Mouse (Mus musculus) adrenal gland, adult (tissue): ENCODE results near the gene Tubb5.

Experiments
- DNase-seq, 2 experiments: peaks; one replicate each; pipeline ENCODE4 v3.0.0; 2022 to 2023; ENCODE audit warnings: low spot score in 1 of 2; ENCODE audit not compliant: inconsistent age in 2 of 2

Gene Tubb5

GRCm38 (mm10) chr17:35832400-35833238 is 5.5 kb downstream of the Tubb5 start:
- peak in 1 of 2 experiments; percentile 12 for DNase-seq

DNA sequence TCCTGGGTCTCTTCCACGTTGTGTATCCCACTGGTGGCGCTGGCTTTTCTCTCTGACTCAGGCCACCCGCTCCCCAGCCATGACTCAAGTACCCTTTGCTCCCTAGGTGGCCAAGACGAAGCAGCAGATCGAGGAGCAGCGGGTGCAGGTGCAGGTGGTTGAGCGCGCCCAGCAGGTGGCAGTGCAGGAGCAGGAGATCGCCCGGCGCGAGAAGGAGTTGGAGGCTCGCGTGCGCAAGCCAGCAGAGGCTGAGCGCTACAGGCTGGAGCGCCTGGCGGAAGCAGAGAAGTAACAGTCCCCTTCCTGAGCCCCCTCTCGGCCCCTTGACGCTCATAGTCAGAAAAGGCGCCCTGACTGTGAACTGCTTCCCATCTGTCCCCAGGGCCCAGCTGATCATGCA is 8.4 kb downstream of the Tubb5 start:
- DNase-seq = peak; percentile 89 to 95

DNA sequence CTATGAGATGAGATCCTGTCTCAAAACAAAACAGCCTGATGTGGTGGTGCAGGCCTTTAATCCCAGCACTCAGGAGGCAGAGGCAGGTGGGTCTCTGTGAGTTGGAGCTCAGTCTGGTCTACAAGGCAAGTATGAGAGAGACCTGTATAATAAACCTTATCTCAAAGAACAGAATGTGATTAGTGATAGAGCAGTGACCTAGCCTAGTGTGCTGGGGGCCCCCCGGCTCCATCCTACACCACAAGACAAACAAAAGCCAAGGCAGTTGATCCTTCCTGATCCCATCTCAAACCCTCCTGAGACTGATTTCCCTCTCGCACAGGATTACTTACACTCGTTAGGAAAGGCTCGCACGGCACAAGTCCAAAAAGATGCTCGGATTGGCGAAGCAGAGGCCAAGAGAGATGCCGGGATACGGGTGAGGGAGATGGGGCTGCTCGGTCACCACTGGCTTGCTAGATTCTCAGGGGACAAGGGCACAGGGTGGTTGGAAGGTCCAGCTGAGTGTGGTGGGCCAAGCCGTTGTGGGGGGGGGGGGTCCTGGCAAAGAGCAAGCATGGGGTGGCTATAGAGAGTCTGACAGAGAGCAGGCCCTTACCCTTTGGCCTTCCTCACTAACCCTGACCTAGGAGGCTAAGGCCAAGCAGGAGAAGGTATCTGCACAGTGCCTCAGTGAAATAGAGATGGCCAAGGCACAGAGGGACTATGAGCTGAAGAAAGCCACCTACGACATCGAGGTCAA is 12.8 kb downstream of the Tubb5 start:
- no peak for DNase-seq

DNA sequence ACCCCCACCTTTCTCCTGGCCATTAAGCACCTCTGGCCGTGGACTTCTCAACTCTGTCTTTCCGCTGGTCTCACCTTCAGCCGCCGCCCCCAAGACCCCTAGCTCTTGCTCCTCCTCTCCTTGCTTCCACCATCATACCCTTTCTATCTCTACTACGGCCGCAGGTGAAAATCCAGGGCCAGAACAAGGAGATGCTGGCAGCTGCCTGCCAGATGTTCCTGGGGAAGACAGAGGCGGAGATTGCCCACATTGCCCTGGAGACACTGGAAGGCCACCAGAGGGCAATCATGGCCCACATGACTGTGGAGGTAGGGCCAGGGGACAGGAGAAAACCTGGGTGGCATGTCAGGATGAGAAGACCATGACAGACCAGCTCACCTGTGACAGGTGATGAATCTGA is 13.7 kb downstream of the Tubb5 start:
- DNase-seq = peak; percentile 50 to 75

- DNase-seq = peak; percentile 91 to 95
These were observed 14.9 kb downstream of the Tubb5 start, which contains the start of gene Flot1 for GRCm38 (mm10) chr17:35822964-35823937. Gene Flot1, plus strand, starts transcription at chr17:35823230.

GRCm38 (mm10) chr17:35822564-35822963 is 15.5 kb downstream of the Tubb5 start:
- peak in 1 of 2 experiments; percentile 47 for DNase-seq

DNA sequence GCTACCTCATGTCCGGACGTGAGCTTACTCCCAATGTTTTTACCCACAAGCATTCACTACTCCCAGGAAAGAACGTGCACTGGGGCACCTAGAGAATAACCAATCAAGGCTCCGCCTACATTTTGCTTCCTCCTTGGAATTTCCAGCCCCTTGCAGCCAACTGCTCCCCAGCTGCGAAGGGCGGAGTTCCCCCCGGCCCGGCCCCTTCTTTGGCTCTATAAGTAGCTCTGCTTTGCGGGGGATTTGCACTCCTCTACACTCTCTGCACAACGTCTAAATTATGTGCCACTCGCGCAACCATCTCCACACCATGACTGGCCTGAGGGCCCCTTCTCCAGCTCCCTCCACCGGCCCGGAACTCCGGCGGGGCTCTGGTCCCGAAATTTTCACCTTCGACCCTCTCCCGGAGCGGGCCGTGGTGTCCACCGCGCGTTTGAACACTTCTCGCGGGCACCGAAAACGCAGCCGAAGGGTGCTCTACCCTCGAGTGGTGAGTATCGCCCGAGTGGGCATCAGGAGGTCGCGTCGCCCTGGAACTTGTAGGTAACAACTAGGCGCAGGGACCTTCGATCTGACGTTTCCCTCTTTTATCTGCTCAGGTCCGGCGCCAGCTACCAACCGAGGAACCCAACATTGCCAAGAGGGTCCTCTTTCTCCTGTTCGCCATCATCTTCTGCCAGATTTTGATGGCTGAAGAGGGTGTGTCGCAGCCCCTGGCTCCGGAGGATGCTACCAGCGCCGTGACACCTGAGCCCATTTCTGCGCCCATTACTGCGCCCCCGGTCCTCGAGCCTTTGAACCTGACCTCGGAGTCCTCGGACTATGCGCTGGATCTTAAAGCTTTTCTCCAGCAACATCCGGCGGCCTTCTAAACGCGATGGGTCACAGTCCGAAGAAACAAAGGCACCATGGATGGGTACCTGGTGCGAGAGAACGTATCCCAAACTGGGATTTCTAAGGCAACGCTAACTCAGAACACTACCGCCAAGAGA is 16.4 kb downstream of the Tubb5 start, which contains the start of gene Ier3:
Gene Ier3 (plus strand): TSS at position 246 of the 992 bp plus-strand sequence.
- peak; percentile 92 to 97 for DNase-seq

DNA sequence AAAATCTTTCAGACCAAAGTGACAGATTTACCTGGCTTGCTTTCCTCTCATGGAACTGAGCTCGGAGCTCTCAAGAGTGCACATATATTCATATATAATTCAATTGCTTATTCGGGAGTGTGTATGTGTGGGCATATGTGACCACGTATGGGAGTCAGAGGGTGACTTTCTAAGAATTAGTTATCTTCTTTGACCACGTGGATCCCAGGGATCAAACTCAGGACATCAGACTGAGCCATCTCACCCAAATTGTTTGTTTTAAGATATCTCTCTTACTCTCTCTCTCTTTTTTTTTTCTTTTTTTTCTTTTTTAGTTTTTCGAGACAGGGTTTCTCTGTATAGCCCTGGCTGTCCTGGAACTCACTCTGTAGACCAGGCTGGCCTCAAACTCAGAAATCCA is 18.0 kb downstream of the Tubb5 start:
- no peak for DNase-seq

GRCm38 (mm10) chr17:35817226-35817625 is 20.9 kb downstream of the Tubb5 start:
- no peak for DNase-seq

GRCm38 (mm10) chr17:35816686-35817085 is 21.4 kb downstream of the Tubb5 start:
- DNase-seq = no peak

DNA sequence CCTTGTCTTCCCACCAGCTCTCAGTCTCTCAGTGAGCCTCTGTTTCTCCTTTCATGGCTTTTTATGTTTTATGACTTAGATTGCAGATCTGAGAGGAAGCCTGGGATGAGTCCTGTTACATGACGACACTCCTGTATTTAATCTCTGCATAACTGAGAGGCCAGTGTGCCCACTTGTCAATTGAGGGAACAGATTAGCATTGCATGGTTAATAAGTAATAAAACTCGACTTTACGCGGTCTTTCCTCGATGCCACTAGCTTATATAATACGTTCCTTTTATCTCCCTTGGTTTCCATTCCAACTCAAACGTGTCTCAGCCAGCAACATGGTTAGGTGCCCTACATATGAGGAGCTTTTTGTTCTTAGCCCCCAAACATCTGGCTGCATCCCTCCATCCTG is 22.3 kb downstream of the Tubb5 start:
- no peak for DNase-seq

DNA sequence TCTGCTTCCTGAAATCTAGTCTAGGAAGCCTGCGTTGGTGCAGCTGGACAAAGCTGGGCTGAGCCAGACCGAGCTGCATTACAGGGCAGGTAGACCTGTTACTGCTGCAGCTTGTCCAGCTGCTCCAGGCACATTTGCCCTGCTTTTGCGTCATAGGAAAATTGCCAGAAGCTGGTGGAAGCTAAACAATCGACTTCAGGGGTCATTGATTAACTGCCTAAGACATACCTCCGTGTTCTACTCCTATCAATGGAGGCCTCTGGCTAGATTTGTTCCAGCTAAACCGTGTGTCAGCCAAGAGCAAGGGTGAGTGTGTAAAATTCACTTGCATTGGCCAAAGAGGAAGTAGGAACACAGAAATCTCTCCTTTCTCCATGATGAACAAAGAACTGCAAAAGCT is 23.4 kb downstream of the Tubb5 start:
- peak; percentile 18 to 62 for DNase-seq

DNA sequence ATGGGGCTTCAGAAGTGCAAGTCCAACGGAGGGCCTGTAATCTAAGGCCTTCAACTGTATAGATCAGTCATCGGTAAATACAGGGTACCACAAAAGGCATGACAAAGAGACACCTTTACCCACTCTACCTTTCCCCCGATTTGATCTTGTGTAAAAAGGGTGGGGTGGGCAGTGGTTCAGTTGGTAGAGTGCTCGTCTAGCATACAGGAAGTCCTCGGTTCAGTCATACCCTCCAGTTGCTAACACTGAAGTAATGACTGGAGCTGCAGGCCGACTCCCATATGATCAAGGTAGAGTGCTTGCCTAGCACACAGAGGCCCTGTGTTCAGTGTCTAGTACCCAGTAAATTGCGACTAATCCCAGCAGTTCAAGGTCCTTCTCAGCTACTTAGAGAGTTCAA is 24.5 kb downstream of the Tubb5 start:
- DNase-seq = peak in 1 of 2 experiments; percentile 48

- DNase-seq = peak; percentile 96 to 98
These were observed 24.9 kb downstream of the Tubb5 start for GRCm38 (mm10) chr17:35813245-35813647.

DNA sequence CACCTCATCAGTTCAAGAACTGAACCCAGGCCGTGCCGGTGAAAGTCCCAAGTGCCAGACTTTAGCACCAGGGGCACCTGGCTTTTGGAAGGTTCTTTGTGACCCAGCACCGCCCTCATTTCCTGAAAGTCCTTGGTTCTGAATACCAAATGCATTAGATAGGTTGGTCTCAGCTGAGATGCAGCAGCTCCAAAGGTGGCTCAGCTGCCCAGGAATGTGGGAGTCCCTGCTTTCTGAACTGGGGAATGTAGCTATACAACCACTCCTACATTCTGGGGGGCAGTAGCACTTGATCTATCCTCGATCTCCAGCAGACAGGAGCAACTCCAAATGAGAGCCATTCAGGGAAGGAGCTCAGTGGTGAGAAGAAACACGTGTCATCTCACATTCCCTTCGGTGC is 25.4 kb downstream of the Tubb5 start:
- no peak for DNase-seq

DNA sequence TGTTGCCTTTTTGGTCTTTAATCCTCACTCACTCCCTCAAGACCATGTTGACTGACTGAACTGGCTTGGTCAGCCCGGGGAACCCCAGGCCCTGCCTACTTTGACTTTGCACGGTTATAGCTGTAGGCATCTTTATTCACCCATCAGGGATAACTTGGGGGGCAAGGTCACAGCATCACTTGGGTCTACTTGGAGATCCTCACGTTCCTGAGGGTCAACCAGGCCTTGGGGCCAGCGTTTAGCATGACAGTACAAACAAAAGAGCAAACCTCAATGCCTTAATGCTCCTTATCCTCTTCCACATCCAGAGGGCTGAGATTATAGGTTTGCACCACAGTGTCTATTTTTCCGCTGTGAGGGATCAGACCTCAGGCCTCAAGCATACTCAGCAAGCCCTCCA is 25.8 kb downstream of the Tubb5 start:
- peak in 1 of 2 experiments; percentile 47 for DNase-seq

DNA sequence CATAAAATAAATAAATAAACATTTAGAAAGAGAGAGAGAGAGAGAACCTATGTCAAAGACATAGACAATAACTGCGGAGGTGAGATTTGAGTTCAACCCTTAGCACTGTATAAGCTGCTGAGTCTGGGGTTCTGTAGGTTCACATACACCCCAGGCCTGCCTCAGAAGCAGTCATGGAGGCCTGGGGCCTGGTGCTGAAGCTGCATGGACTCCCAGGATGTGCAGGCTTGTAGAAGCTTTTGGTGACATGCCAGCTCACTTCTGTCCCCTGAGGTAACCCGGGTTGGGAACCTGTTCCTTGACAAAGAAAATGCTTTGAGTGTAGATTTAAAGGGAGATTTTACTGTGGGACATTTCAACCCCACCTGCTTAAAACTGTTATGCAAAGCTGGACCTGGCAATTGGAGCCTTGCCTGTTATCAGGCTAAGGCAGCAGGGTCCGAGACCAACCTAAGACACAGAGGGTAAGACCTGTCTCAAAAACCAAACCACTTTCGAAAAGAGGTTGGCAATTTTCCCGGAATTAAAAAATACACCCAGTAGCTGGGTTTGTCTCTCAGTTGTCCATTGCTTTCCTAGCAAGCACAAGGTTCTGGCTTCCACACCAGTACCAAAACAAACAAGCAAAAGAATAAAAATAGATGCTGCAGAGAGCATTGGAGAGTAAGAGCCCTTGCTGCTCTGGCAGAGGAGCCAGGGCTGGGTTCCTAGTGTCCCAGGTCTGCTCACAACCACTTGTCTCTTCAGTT is 27.0 kb downstream of the Tubb5 start:
- DNase-seq = peak in 1 of 2 experiments; percentile 56

DNA sequence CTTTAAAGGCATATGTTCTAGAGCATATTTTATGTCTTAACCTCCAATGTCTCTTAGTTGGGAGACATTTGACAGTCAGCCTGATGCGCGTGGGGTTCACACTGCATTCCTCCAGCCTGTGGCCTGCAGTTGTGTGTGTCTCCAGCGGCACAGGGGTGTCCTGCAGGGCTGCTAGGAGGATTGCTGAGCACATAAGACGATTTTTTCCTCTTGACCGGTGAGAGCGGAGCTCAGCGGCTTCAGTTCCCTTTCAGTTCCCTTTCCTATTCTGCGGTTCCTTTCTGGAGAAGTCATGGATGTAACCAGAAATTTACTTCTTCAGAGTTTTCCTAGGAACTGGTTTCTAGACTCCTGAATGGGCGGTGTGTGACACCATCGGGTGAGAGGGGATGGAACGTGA is 28.7 kb downstream of the Tubb5 start:
- DNase-seq = peak in 1 of 2 experiments; percentile 46

DNA sequence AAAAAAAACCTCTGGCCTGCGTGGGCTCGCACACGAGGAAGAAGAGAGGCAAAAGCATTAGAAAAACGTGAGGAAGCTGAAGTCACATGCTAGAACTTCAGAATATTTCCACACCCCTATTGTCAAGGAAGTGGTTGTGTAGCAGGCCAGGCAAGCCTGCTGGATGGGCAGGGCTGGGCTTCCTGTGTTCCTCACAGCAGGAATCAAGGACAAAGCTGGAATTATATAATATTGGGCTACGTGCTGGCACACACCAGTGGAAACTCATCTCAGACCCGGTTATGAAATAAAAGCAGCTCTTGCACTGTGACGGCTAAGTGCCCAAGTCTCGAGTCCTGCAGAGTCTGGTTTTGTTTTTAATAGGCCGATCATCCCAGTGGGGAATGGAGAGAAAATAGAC is 30.0 kb downstream of the Tubb5 start:
- DNase-seq = peak; percentile 87 to 93
